Mouse (Mus musculus) neural tube, embryonic 12.5 days (tissue): ENCODE measurements at regions not wholly inside any gene's neighbourhood (a gene's known extent, or its start where the extent isn't known, plus 50 kb on each side); places are given as distances from the start of the nearest gene placed in this dataset.
"Not testable (repeated sequence)": the region's sequence is repeated elsewhere in the genome, so short reads cannot be mapped to it uniquely, and the experiment has no call there.

Experiments used
- ATAC-seq: fragments of 200-750 bp; cut with Nextera tagmentation; 2 replicates; pipeline ENCODE4 v1.8.0; 2017; ENCODE audit warnings: low read depth, mild to moderate bottlenecking, moderate TSS enrichment, moderate library complexity; ENCODE audit not compliant: low FRiP score
- H3K27ac ChIP-seq: fragments of 300-500 bp; sonication (generic); 2 replicates; pipeline ENCODE4 v1.5.1; 2016
- H3K27me3 ChIP-seq: fragments of 300-500 bp; sonication (generic); replicated peaks from 2 replicates; pipeline ENCODE4 v1.6.1; 2016; ENCODE audit warnings: mild to moderate bottlenecking
- H3K36me3 ChIP-seq: fragments of 300-500 bp; sonication (generic); 2 replicates; pipeline ENCODE4 v1.6.1; 2016; ENCODE audit warnings: mild to moderate bottlenecking
- H3K4me1 ChIP-seq: fragments of 300-500 bp; sonication (generic); 2 replicates; pipeline ENCODE4 v1.6.1; 2016
- H3K4me2 ChIP-seq: fragments of 300-500 bp; sonication (generic); replicated peaks from 2 replicates; pipeline ENCODE4 v1.6.1; 2016; ENCODE audit warnings: mild to moderate bottlenecking
- H3K4me3 ChIP-seq: fragments of 300-500 bp; sonication (generic); 2 replicates; pipeline ENCODE4 v1.5.1; 2016
- H3K9ac ChIP-seq: fragments of 300-500 bp; sonication (generic); 2 replicates; pipeline ENCODE4 v1.6.1; 2016; ENCODE audit warnings: mild to moderate bottlenecking
- H3K9me3 ChIP-seq: fragments of 300-500 bp; sonication (generic); 2 replicates; pipeline ENCODE4 v1.6.1; 2016; ENCODE audit warnings: mild to moderate bottlenecking
- WGBS: fragments of 180-500 bp; shearing (Covaris S2); methylation state at CpG from one replicate; pipeline ENCODE4 v1.1.7; 2016; 5-methylcytosine and 5-hydroxymethylcytosine counted together

- 73% methylated on average over 5 of the region's 5 CpGs for WGBS
- H3K4me2 ChIP-seq: no peak overlapping the region
- no peaks in the 10 kb centered on the region for H3K9me3 ChIP-seq
- no peak overlapping the region for H3K9ac ChIP-seq
- no peak overlapping the region for H3K4me3 ChIP-seq
- H3K4me1 ChIP-seq: peaks cover 6% of the 10 kb centered on the region; the same call in 1 of the 2 replicates
- H3K36me3 ChIP-seq: no peaks in the 10 kb centered on the region
- peak; percentile 41; the same call in 1 of the 2 replicates for ATAC-seq
- H3K27ac ChIP-seq: no peak overlapping the region
- no peaks in the 10 kb centered on the region for H3K27me3 ChIP-seq
Measured at GRCm38 (mm10) chr3:34751551-34751950, 101.3 kb downstream of the Sox2 start.

- Histone ChIP-seq H3K27ac (no peak overlapping the region), H3K9me3 (no peaks in the 10 kb centered on the region), H3K9ac (no peak overlapping the region), H3K27me3 (no peaks in the 10 kb centered on the region), H3K4me3 (no peak overlapping the region), H3K36me3 (no peaks in the 10 kb centered on the region), H3K4me1 (peaks cover 9% of the 10 kb centered on the region; the same call in 1 of the 2 replicates), H3K4me2 (no peak overlapping the region)
- WGBS: 67% methylated on average over 8 of the region's 8 CpGs
- ATAC-seq: no peak
Measured at GRCm38 (mm10) chr3:34753557-34753956, 103.4 kb downstream of the Sox2 start.

- 95% methylated on average over 6 of the region's 6 CpGs for WGBS
- H3K9ac ChIP-seq: no peak overlapping the region
- H3K4me2 ChIP-seq: no peak overlapping the region
- no peaks in the 10 kb centered on the region for H3K27me3 ChIP-seq
- peaks cover 8% of the 10 kb centered on the region; the same call in 1 of the 2 replicates for H3K4me1 ChIP-seq
- ATAC-seq: no peak
- H3K36me3 ChIP-seq: no peaks in the 10 kb centered on the region
- H3K4me3 ChIP-seq: no peak overlapping the region
- no peak overlapping the region for H3K27ac ChIP-seq
- H3K9me3 ChIP-seq: no peaks in the 10 kb centered on the region
Measured at GRCm38 (mm10) chr3:34754781-34755180, 104.6 kb downstream of the Sox2 start.

GRCm38 (mm10) chr3:34755282-34755681 lies 105.1 kb downstream of the Sox2 start:
- not testable (repeated sequence) for H3K9ac ChIP-seq, H3K27me3 ChIP-seq, ATAC-seq, H3K4me2 ChIP-seq, H3K4me1 ChIP-seq, H3K27ac ChIP-seq, H3K4me3 ChIP-seq, H3K9me3 ChIP-seq, H3K36me3 ChIP-seq
- 95% methylated on average over 5 of the region's 5 CpGs for WGBS

- no peaks in the 10 kb centered on the region for H3K9me3 ChIP-seq
- H3K27ac ChIP-seq: no peak overlapping the region
- H3K9ac ChIP-seq: no peak overlapping the region
- H3K27me3 ChIP-seq: no peaks in the 10 kb centered on the region
- ATAC-seq: no peak
- no peak overlapping the region for H3K4me3 ChIP-seq
- H3K36me3 ChIP-seq: no peaks in the 10 kb centered on the region
- no peak overlapping the region for H3K4me2 ChIP-seq
- peaks cover 5% of the 10 kb centered on the region; the same call in 1 of the 2 replicates for H3K4me1 ChIP-seq
- 15% methylated on average over 7 of the region's 7 CpGs for WGBS
Measured at GRCm38 (mm10) chr3:34756632-34757031, 106.4 kb downstream of the Sox2 start.

- 56% methylated on average over 6 of the region's 6 CpGs for WGBS
- ATAC-seq: no peak
Measured at GRCm38 (mm10) chr3:34757130-34757529, 106.9 kb downstream of the Sox2 start.

GRCm38 (mm10) chr3:34757813-34758510 lies 107.8 kb downstream of the Sox2 start:
- 27% methylated on average over 13 of the region's 13 CpGs for WGBS
- Histone ChIP-seq H3K27ac (no peak overlapping the region), H3K27me3 (no peaks in the 10 kb centered on the region), H3K4me1 (peaks cover 5% of the 10 kb centered on the region; the same call in 1 of the 2 replicates), H3K36me3 (no peaks in the 10 kb centered on the region), H3K9ac (no peak overlapping the region), H3K4me2 (no peak overlapping the region), H3K9me3 (no peaks in the 10 kb centered on the region), H3K4me3 (no peak overlapping the region)
- no peak for ATAC-seq

More at GRCm38 (mm10) chr3:34757130-34757529, 106.9 kb downstream of the Sox2 start:
- no peaks in the 10 kb centered on the region for H3K9me3 ChIP-seq
- peaks cover 5% of the 10 kb centered on the region; the same call in 1 of the 2 replicates for H3K4me1 ChIP-seq
- no peaks in the 10 kb centered on the region for H3K27me3 ChIP-seq
- no peak overlapping the region for H3K4me3 ChIP-seq
- no peak overlapping the region for H3K27ac ChIP-seq
- no peak overlapping the region for H3K4me2 ChIP-seq
- H3K36me3 ChIP-seq: no peaks in the 10 kb centered on the region
- H3K9ac ChIP-seq: no peak overlapping the region

GRCm38 (mm10) chr3:34759942-34760640 lies 109.9 kb downstream of the Sox2 start:
- Histone ChIP-seq H3K9me3 (no peaks in the 10 kb centered on the region), H3K27me3 (no peaks in the 10 kb centered on the region), H3K4me1 (peaks cover 5% of the 10 kb centered on the region; the same call in 1 of the 2 replicates), H3K4me2 (no peak overlapping the region), H3K36me3 (no peaks in the 10 kb centered on the region), H3K9ac (no peak overlapping the region), H3K27ac (no peak overlapping the region), H3K4me3 (no peak overlapping the region)
- ATAC-seq: no peak
- 89% methylated on average over 19 of the region's 19 CpGs for WGBS

GRCm38 (mm10) chr3:34761162-34761769 lies 111.1 kb downstream of the Sox2 start:
- no peaks in the 10 kb centered on the region for H3K36me3 ChIP-seq
- H3K4me1 ChIP-seq: peaks cover 5% of the 10 kb centered on the region; the same call in 1 of the 2 replicates
- H3K4me3 ChIP-seq: no peak overlapping the region
- no peak overlapping the region for H3K27ac ChIP-seq
- no peak for ATAC-seq
- no peak overlapping the region for H3K4me2 ChIP-seq
- WGBS: 67% methylated on average over 7 of the region's 7 CpGs
- H3K27me3 ChIP-seq: no peaks in the 10 kb centered on the region
- H3K9ac ChIP-seq: no peak overlapping the region
- H3K9me3 ChIP-seq: no peaks in the 10 kb centered on the region

GRCm38 (mm10) chr3:34761783-34762182 lies 111.6 kb downstream of the Sox2 start:
- Histone ChIP-seq H3K27me3 (no peaks in the 10 kb centered on the region), H3K36me3 (no peaks in the 10 kb centered on the region), H3K4me3 (no peak overlapping the region), H3K27ac (no peak overlapping the region), H3K4me1 (peaks cover under 1% of the 10 kb centered on the region; the same call in 1 of the 2 replicates), H3K9me3 (no peaks in the 10 kb centered on the region), H3K9ac (no peak overlapping the region), H3K4me2 (no peak overlapping the region)
- 94% methylated on average over 4 of the region's 4 CpGs for WGBS
- ATAC-seq: no peak

GRCm38 (mm10) chr3:34764559-34764958 lies 114.4 kb downstream of the Sox2 start:
- no peaks in the 10 kb centered on the region for H3K36me3 ChIP-seq
- 80% methylated on average over 2 of the region's 2 CpGs for WGBS
- no peaks in the 10 kb centered on the region for H3K4me1 ChIP-seq
- no peaks in the 10 kb centered on the region for H3K9me3 ChIP-seq
- ATAC-seq: no peak
- no peak overlapping the region for H3K4me3 ChIP-seq
- H3K4me2 ChIP-seq: no peak overlapping the region
- no peak overlapping the region for H3K27ac ChIP-seq
- H3K27me3 ChIP-seq: no peaks in the 10 kb centered on the region
- H3K9ac ChIP-seq: no peak overlapping the region

- Histone ChIP-seq H3K9ac (no peak overlapping the region), H3K36me3 (no peaks in the 10 kb centered on the region), H3K4me2 (no peak overlapping the region), H3K4me3 (no peak overlapping the region), H3K4me1 (no peaks in the 10 kb centered on the region), H3K27ac (no peak overlapping the region), H3K27me3 (no peaks in the 10 kb centered on the region), H3K9me3 (no peaks in the 10 kb centered on the region)
- WGBS: 76% methylated on average over 6 of the region's 6 CpGs
- no peak for ATAC-seq
Measured at GRCm38 (mm10) chr3:34765151-34765550, 114.9 kb downstream of the Sox2 start.
